In the genomic region with DNA sequence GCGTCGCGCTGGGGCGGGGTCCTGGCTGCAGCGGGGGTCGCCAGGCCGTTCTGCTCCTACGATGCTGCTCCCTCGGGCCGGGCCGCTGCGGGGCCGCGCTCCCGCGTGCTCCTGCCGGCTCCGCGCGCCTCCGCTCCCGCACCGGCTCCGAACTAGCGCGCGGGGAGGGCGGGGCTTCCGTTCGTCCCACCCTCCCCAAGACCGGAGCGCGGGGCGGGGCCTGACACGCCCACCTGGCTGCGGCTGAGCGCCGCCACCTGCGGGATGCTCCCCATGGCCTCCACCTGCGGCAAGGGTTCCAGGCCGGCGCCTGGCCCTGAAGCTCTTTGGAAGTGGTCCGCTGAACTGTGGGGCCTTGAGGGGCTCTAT, we compare ENCODE assay signal across 8 mouse cellular contexts. TPM values are rescaled to one million over a fixed set of nuclear protein-coding genes. Genes with fewer than 3 reads are reported as not detected.
DNase-seq lines count a peak whose midpoint lies in the region; ATAC-seq and TF ChIP-seq lines count a peak whose summit lies in the region.

TSS of gene Wnk2 (minus strand) at position 157 of the 369 bp plus-strand sequence.

- H3K27ac ChIP-seq in embryonic fibroblast, embryonic 13.5 days (ENCODE audit: insufficient read depth, low read length): no peak within 1 kb of the TSS
- no peak within 1 kb of the TSS for H3K27ac ChIP-seq in heart, embryonic 11.5 days (ENCODE audit: low read depth, low read length)
- H3K27ac ChIP-seq in kidney, embryonic 15.5 days: 0 out of 2 replicates have a peak within 1 kb of the TSS, but pooled peaks have one; percentile 22
- H3K27ac ChIP-seq in limb, embryonic 15.5 days: no peak within 1 kb of the TSS; the same call in 1 of the 2 replicates
- peak within 1 kb of the TSS; percentile 95 for H3K27ac ChIP-seq in midbrain, embryonic 16.5 days (ENCODE audit: low read length)
- no peak within 1 kb of the TSS for H3K27ac ChIP-seq in stomach, embryonic 15.5 days

- H3K4me2 ChIP-seq in heart, embryonic 11.5 days: peak within 1 kb of the TSS; percentile 84
- peak within 1 kb of the TSS; percentile 99 for H3K4me2 ChIP-seq in kidney, embryonic 15.5 days
- H3K4me2 ChIP-seq in limb, embryonic 15.5 days: peak within 1 kb of the TSS; percentile 98
- peak within 1 kb of the TSS; percentile 98 for H3K4me2 ChIP-seq in midbrain, embryonic 16.5 days (ENCODE audit: low read length)
- H3K4me2 ChIP-seq in stomach, embryonic 15.5 days: peak within 1 kb of the TSS; percentile 93

- no peaks in the 10 kb centered on the region for H3K36me3 ChIP-seq in heart, embryonic 11.5 days (ENCODE audit: control insufficient read depth, insufficient read depth, low read length)
- no peaks in the 10 kb centered on the region for H3K36me3 ChIP-seq in kidney, embryonic 15.5 days
- no peaks in the 10 kb centered on the region for H3K36me3 ChIP-seq in limb, embryonic 15.5 days
- H3K36me3 ChIP-seq in midbrain, embryonic 16.5 days (ENCODE audit: control insufficient read depth, insufficient read depth, low read length): no peaks in the 10 kb centered on the region
- no peaks in the 10 kb centered on the region for H3K36me3 ChIP-seq in stomach, embryonic 15.5 days

- peak within 1 kb of the TSS; percentile 15 for H3K4me3 ChIP-seq in embryonic fibroblast, embryonic 13.5 days (ENCODE audit: insufficient read depth, low read length)
- peak within 1 kb of the TSS; percentile 65 for H3K4me3 ChIP-seq in heart, embryonic 11.5 days (ENCODE audit: low read depth, low read length)
- H3K4me3 ChIP-seq in kidney, embryonic 15.5 days (replicated peaks): peak within 1 kb of the TSS; percentile 73
- H3K4me3 ChIP-seq in limb, embryonic 15.5 days: peak within 1 kb of the TSS; percentile 70
- peak within 1 kb of the TSS; percentile 90 for H3K4me3 ChIP-seq in midbrain, embryonic 16.5 days (ENCODE audit: low read depth, low read length)
- peak within 1 kb of the TSS; percentile 73 for H3K4me3 ChIP-seq in stomach, embryonic 15.5 days (replicated peaks)

- TF ChIP-seq POLR2A in embryonic fibroblast, embryonic 13.5 days (IDR thresholded peaks at IDR 0.05; ENCODE audit: low read depth, low read length): no peak

- no peaks in the 10 kb centered on the region for H3K4me1 ChIP-seq in embryonic fibroblast, embryonic 13.5 days (ENCODE audit: control insufficient read depth, insufficient read depth, low read length)
- peaks cover 19% of the 10 kb centered on the region for H3K4me1 ChIP-seq in heart, embryonic 11.5 days (ENCODE audit: control insufficient read depth, insufficient read depth, low read length)
- H3K4me1 ChIP-seq in kidney, embryonic 15.5 days: peaks cover 41% of the 10 kb centered on the region
- peaks cover 44% of the 10 kb centered on the region for H3K4me1 ChIP-seq in limb, embryonic 15.5 days
- peaks cover 34% of the 10 kb centered on the region for H3K4me1 ChIP-seq in midbrain, embryonic 16.5 days (ENCODE audit: control insufficient read depth, insufficient read depth, low read length)
- H3K4me1 ChIP-seq in stomach, embryonic 15.5 days: peaks cover 28% of the 10 kb centered on the region

- ATAC-seq in heart, embryonic 11.5 days (replicated peaks; ENCODE audit: insufficient number of reproducible peaks, low FRiP score, low TSS enrichment): peak; percentile 43
- ATAC-seq in kidney, embryonic 15.5 days (replicated peaks; ENCODE audit: low FRiP score): peak; percentile 75
- ATAC-seq in limb, embryonic 15.5 days (ENCODE audit: insufficient number of reproducible peaks, low FRiP score, low TSS enrichment, low read depth): 0 out of 2 replicates have a peak, but pooled peaks have one; percentile 33
- peak; percentile 73 for ATAC-seq in midbrain, embryonic 16.5 days
- peak; percentile 65 for ATAC-seq in stomach, embryonic 15.5 days (ENCODE audit: insufficient read depth, low FRiP score, low read depth)

- DNase-seq in ovary, adult 18-20 months (ENCODE audit: low spot score): peak; percentile 35
- DNase-seq in ovary, postnatal 10 days (ENCODE audit: low spot score): no peak

- peak within 1 kb of the TSS; percentile 63 for H3K9ac ChIP-seq in heart, embryonic 11.5 days (ENCODE audit: low read depth, low read length)
- peak within 1 kb of the TSS; percentile 67 for H3K9ac ChIP-seq in kidney, embryonic 15.5 days
- H3K9ac ChIP-seq in limb, embryonic 15.5 days: peak within 1 kb of the TSS; percentile 51
- H3K9ac ChIP-seq in midbrain, embryonic 16.5 days (ENCODE audit: low read depth, low read length): peak within 1 kb of the TSS; percentile 100
- H3K9ac ChIP-seq in stomach, embryonic 15.5 days: peak within 1 kb of the TSS; percentile 61

- H3K9me3 ChIP-seq in heart, embryonic 11.5 days (replicated peaks; ENCODE audit: control insufficient read depth, low read length): no peaks in the 10 kb centered on the region
- H3K9me3 ChIP-seq in kidney, embryonic 15.5 days (replicated peaks): no peaks in the 10 kb centered on the region
- no peaks in the 10 kb centered on the region for H3K9me3 ChIP-seq in limb, embryonic 15.5 days
- no peaks in the 10 kb centered on the region for H3K9me3 ChIP-seq in midbrain, embryonic 16.5 days (replicated peaks; ENCODE audit: control insufficient read depth, low read length, poor library complexity, severe bottlenecking)
- H3K9me3 ChIP-seq in stomach, embryonic 15.5 days: no peaks in the 10 kb centered on the region

- WGBS in heart, embryonic 11.5 days (ENCODE audit: insufficient replicate concordance): under 1% methylated on average over 41 of the region's 43 CpGs
- WGBS in kidney, embryonic 15.5 days: under 1% methylated on average over 43 of the region's 43 CpGs
- WGBS in limb, embryonic 15.5 days: under 1% methylated on average over 43 of the region's 43 CpGs
- WGBS in midbrain, embryonic 16.5 days: under 1% methylated on average over 33 of the region's 43 CpGs
- WGBS in stomach, embryonic 15.5 days: under 1% methylated on average over 38 of the region's 43 CpGs

- TF ChIP-seq CTCF in embryonic fibroblast, embryonic 13.5 days (IDR thresholded peaks at IDR 0.05; ENCODE audit: borderline replicate concordance, insufficient read depth, low read length): no peak

- peaks cover 79% of the 10 kb centered on the region for H3K27me3 ChIP-seq in heart, embryonic 11.5 days (ENCODE audit: control insufficient read depth, insufficient read depth, low read length)
- peaks cover 68% of the 10 kb centered on the region for H3K27me3 ChIP-seq in kidney, embryonic 15.5 days
- H3K27me3 ChIP-seq in limb, embryonic 15.5 days: peaks cover 56% of the 10 kb centered on the region
- H3K27me3 ChIP-seq in midbrain, embryonic 16.5 days (ENCODE audit: control insufficient read depth, insufficient read depth, low read depth, low read length): no peaks in the 10 kb centered on the region; the same call in none of the 2 replicates
- peaks cover 35% of the 10 kb centered on the region for H3K27me3 ChIP-seq in stomach, embryonic 15.5 days (replicated peaks)

RNA-seq across cellular contexts. Expression of gene Wnk2, which starts in this region (rescaled TPM):
- polyA plus RNA-seq in embryonic fibroblast, embryonic 13.5 days (2011; ENCODE audit: insufficient read length, low read depth, missing spikeins): not detected in 2 replicates
- 0.99 and 1.6 TPM in 2 replicates for polyA plus RNA-seq in heart, embryonic 11.5 days (2014; fragmentation: Nextera tagmentation; extraction: Ambion mirVana)
- 1.2 and 1.4 TPM in 2 replicates for polyA plus RNA-seq in kidney, embryonic 15.5 days (2015; fragmentation: Nextera tagmentation; extraction: Ambion mirVana)
- polyA plus RNA-seq in limb, embryonic 15.5 days (2015; fragmentation: Nextera tagmentation; extraction: Ambion mirVana): 1.6 TPM in 2 replicates
- 20.8 TPM in 2 replicates for polyA plus RNA-seq in midbrain, embryonic 16.5 days (2015; fragmentation: Nextera tagmentation; extraction: Ambion mirVana)
- 3.3 and 3.8 TPM in 2 replicates for polyA plus RNA-seq in stomach, embryonic 15.5 days (2015; fragmentation: Nextera tagmentation; extraction: Ambion mirVana)

Comparison
In these comparisons a context has a peak if more than half of its experiments do, and no peak if none do; other contexts are left out.
1. H3K27ac ChIP-seq: peak in kidney, embryonic 15.5 days (single experiment) and midbrain, embryonic 16.5 days (single experiment); none in embryonic fibroblast, embryonic 13.5 days (single experiment), heart, embryonic 11.5 days (single experiment), limb, embryonic 15.5 days (single experiment) and stomach, embryonic 15.5 days (single experiment).
2. H3K4me3 ChIP-seq: peak in every context shown above with its lines; median percentile 90 in midbrain, embryonic 16.5 days; 73 in kidney, embryonic 15.5 days; 73 in stomach, embryonic 15.5 days; 70 in limb, embryonic 15.5 days; 65 in heart, embryonic 11.5 days; 15 in embryonic fibroblast, embryonic 13.5 days.
3. Peak in every context shown above with its lines, with median percentiles within 50 percentile points of each other: ATAC-seq, H3K4me2 ChIP-seq and H3K9ac ChIP-seq.